Mouse (Mus musculus) testis, adult 2 months (tissue): ENCODE measurements around the gene Jak3. TPM values are rescaled to one million over a fixed set of nuclear protein-coding genes. Genes with fewer than 3 reads are reported as not detected.
"Not testable (repeated sequence)": the region's sequence is repeated elsewhere in the genome, so short reads cannot be mapped to it uniquely, and the experiment has no call there.

Source experiments
- H3K27ac ChIP-seq: fragments of 200-500 bp; 2 replicates; pipeline ENCODE4 v1.5.1; 2012; ENCODE audit warnings: low read depth, low read length; ENCODE audit not compliant: control insufficient read depth, insufficient read depth
- H3K27me3 ChIP-seq: fragments of 200-500 bp; 2 replicates; pipeline ENCODE4 v1.6.1; 2012; ENCODE audit warnings: mild to moderate bottlenecking, low read length, moderate library complexity; ENCODE audit not compliant: control insufficient read depth, insufficient read depth
- H3K36me3 ChIP-seq: fragments of 200-500 bp; 2 replicates; pipeline ENCODE4 v1.6.1; 2012; ENCODE audit warnings: mild to moderate bottlenecking, low read length; ENCODE audit not compliant: control insufficient read depth, insufficient read depth
- H3K4me1 ChIP-seq: fragments of 200-500 bp; 2 replicates; pipeline ENCODE4 v1.6.1; 2012; ENCODE audit warnings: low read length; ENCODE audit not compliant: control insufficient read depth, insufficient read depth
- H3K4me3 ChIP-seq: fragments of 200-500 bp; 2 replicates; pipeline ENCODE4 v1.5.1; 2012; ENCODE audit warnings: low read depth, mild to moderate bottlenecking, low read length, moderate library complexity, mixed read lengths; ENCODE audit not compliant: control insufficient read depth
- CTCF ChIP-seq: fragments of 200-500 bp; IDR thresholded peaks from 2 replicates; pipeline ENCODE4 v1.5.1; 2012; ENCODE audit warnings: low read depth, mild to moderate bottlenecking, inconsistent platforms, low read length, moderate library complexity; ENCODE audit not compliant: control insufficient read depth, insufficient read depth, insufficient replicate concordance
- POLR2A ChIP-seq: fragments of 200-500 bp; IDR thresholded peaks from 2 replicates; pipeline ENCODE4 v1.6.1; 2012; ENCODE audit warnings: low read depth, mild to moderate bottlenecking, inconsistent platforms, low read length, moderate library complexity; ENCODE audit not compliant: control insufficient read depth
- polyA plus RNA-seq: library from polyadenylated mRNA; depleted of rRNA; stranded (reverse); fragments of >200 nt; gene quantifications from 2 replicates; pipeline ENCODE4 v1.2.3, GENCODE M21; 2012

Jak3 gene
- polyA plus RNA-seq, 1 experiment: 8.4 TPM

GRCm38 (mm10) chr8:71692509-71692908 lies 16.4 kb downstream of the Jak3 start:
- TF ChIP-seq POLR2A (no peak), CTCF (no peak)
- Histone ChIP-seq H3K36me3 (no peaks in the 10 kb centered on the region), H3K27ac (no peak overlapping the region), H3K4me1 (peaks cover 9% of the 10 kb centered on the region), H3K4me3 (no peak overlapping the region), H3K27me3 (no peaks in the 10 kb centered on the region; the same call in 1 of the 2 replicates)

GRCm38 (mm10) chr8:71693166-71694041 lies 17.3 kb downstream of the Jak3 start:
- H3K4me1 ChIP-seq: peaks cover 9% of the 10 kb centered on the region
- H3K4me3 ChIP-seq: no peak overlapping the region; the same call in 1 of the 2 replicates
- no peaks in the 10 kb centered on the region; the same call in 1 of the 2 replicates for H3K27me3 ChIP-seq
- H3K27ac ChIP-seq: no peak overlapping the region
- H3K36me3 ChIP-seq: no peaks in the 10 kb centered on the region
- TF ChIP-seq CTCF (no peak), POLR2A (no peak)

- TF ChIP-seq CTCF: peak; percentile 34; the same call in 1 of the 2 replicates
- not testable (repeated sequence) for H3K4me3 ChIP-seq, H3K27me3 ChIP-seq, H3K27ac ChIP-seq, H3K4me1 ChIP-seq, H3K36me3 ChIP-seq
Measured at GRCm38 (mm10) chr8:71695456-71695855, 19.4 kb downstream of the Jak3 start.

GRCm38 (mm10) chr8:71700493-71701269 lies 24.6 kb downstream of the Jak3 start:
- Histone ChIP-seq H3K4me3 (peak overlapping the region; percentile 35; the same call in 1 of the 2 replicates), H3K27ac (no peak overlapping the region; the same call in 1 of the 2 replicates), H3K36me3 (no peaks in the 10 kb centered on the region), H3K27me3 (peaks cover 6% of the 10 kb centered on the region; the same call in 1 of the 2 replicates), H3K4me1 (peaks cover 8% of the 10 kb centered on the region)
- TF ChIP-seq CTCF (no peak), POLR2A (peak; percentile 22; the same call in 1 of the 2 replicates)

GRCm38 (mm10) chr8:71701414-71702086 lies 25.5 kb downstream of the Jak3 start, which contains the start of gene B3gnt3:
B3gnt3 (minus strand) TSS chr8:71701789.
- no peak for TF ChIP-seq CTCF
- TF ChIP-seq POLR2A: no peak
- H3K36me3 ChIP-seq: no peaks in the 10 kb centered on the region
- H3K27ac ChIP-seq: no peak within 1 kb of the TSS; the same call in 1 of the 2 replicates
- peak within 1 kb of the TSS; percentile 35 for H3K4me3 ChIP-seq
- peaks cover 8% of the 10 kb centered on the region for H3K4me1 ChIP-seq
- H3K27me3 ChIP-seq: peaks cover 6% of the 10 kb centered on the region; the same call in 1 of the 2 replicates

GRCm38 (mm10) chr8:71702087-71702432 lies 26.0 kb downstream of the Jak3 start:
- no peak overlapping the region for H3K27ac ChIP-seq
- H3K4me1 ChIP-seq: peaks cover 8% of the 10 kb centered on the region
- H3K36me3 ChIP-seq: no peaks in the 10 kb centered on the region
- TF ChIP-seq CTCF (no peak), POLR2A (no peak)
- H3K4me3 ChIP-seq: no peak overlapping the region
- peaks cover 6% of the 10 kb centered on the region; the same call in 1 of the 2 replicates for H3K27me3 ChIP-seq
